In genomic region chr5:122764032-122764464, GRCm38 (mm10) we compare ENCODE assay signal across 8 mouse cellular contexts. TPM values are rescaled to one million over a fixed set of nuclear protein-coding genes. Genes with fewer than 3 reads are reported as not detected.
DNase-seq lines count a peak whose midpoint lies in the region; ATAC-seq and TF ChIP-seq lines count a peak whose summit lies in the region.

No protein-coding gene starts in this region.

- TF ChIP-seq EP300 in stomach, postnatal 0 days (optimal IDR thresholded peaks at IDR 0.05), result no peak

- H3K9me3 ChIP-seq in kidney, embryonic 14.5 days (ENCODE audit: control insufficient read depth, low read length), result no peaks in the 10 kb centered on the region
- no peaks in the 10 kb centered on the region for H3K9me3 ChIP-seq in stomach, postnatal 0 days (ENCODE audit: control insufficient read depth, low read length)
- H3K9me3 ChIP-seq in forebrain, embryonic 16.5 days (ENCODE audit: control insufficient read depth, low read length), result no peaks in the 10 kb centered on the region

- peaks cover 13% of the 10 kb centered on the region; the same call in 1 of the 2 replicates for H3K36me3 ChIP-seq in kidney, embryonic 14.5 days (ENCODE audit: control insufficient read depth, insufficient read depth, low read length)
- no peaks in the 10 kb centered on the region for H3K36me3 ChIP-seq in stomach, postnatal 0 days (ENCODE audit: control insufficient read depth, insufficient read depth, low read length)
- H3K36me3 ChIP-seq in forebrain, embryonic 16.5 days (ENCODE audit: control insufficient read depth, insufficient read depth), result peaks cover 3% of the 10 kb centered on the region; the same call in 1 of the 2 replicates

- H3K27me3 ChIP-seq in kidney, embryonic 14.5 days (ENCODE audit: control insufficient read depth, insufficient read depth, low read length), result no peaks in the 10 kb centered on the region
- H3K27me3 ChIP-seq in stomach, postnatal 0 days (ENCODE audit: control insufficient read depth, insufficient read depth, low read length), result no peaks in the 10 kb centered on the region
- H3K27me3 ChIP-seq in forebrain, embryonic 16.5 days (replicated peaks; ENCODE audit: control insufficient read depth, insufficient read depth, low read length), result no peaks in the 10 kb centered on the region

- no peaks in the 10 kb centered on the region for H3K4me1 ChIP-seq in kidney, embryonic 14.5 days (ENCODE audit: control insufficient read depth, insufficient read depth, low read length)
- no peaks in the 10 kb centered on the region for H3K4me1 ChIP-seq in stomach, postnatal 0 days (replicated peaks; ENCODE audit: control insufficient read depth, insufficient read depth)
- H3K4me1 ChIP-seq in forebrain, embryonic 16.5 days (replicated peaks; ENCODE audit: control insufficient read depth, insufficient read depth, low read length), result no peaks in the 10 kb centered on the region

- peak overlapping the region; percentile 17; the same call in 1 of the 2 replicates for H3K4me2 ChIP-seq in kidney, embryonic 14.5 days (replicated peaks; ENCODE audit: low read depth, low read length)
- H3K4me2 ChIP-seq in stomach, postnatal 0 days (replicated peaks; ENCODE audit: low read depth), result no peak overlapping the region
- no peak overlapping the region for H3K4me2 ChIP-seq in forebrain, embryonic 16.5 days (ENCODE audit: low read length)

- 63% methylated on average over 10 of the region's 10 CpGs for WGBS in kidney, embryonic 14.5 days
- 60% methylated on average over 10 of the region's 10 CpGs for WGBS in stomach, postnatal 0 days
- 52% methylated on average over 10 of the region's 10 CpGs for WGBS in forebrain, embryonic 16.5 days

- TF ChIP-seq CTCF in stomach, postnatal 0 days (IDR thresholded peaks at IDR 0.05; ENCODE audit: low read depth), result peak; percentile 64

- 0 out of 2 replicates have a peak, but pooled peaks have one; percentile 50 for ATAC-seq in kidney, embryonic 14.5 days (ENCODE audit: low FRiP score, low TSS enrichment)
- 0 out of 2 replicates have a peak, but pooled peaks have one; percentile 19 for ATAC-seq in stomach, postnatal 0 days (ENCODE audit: low FRiP score, low TSS enrichment)
- ATAC-seq in forebrain, embryonic 16.5 days, result no peak

- H3K9ac ChIP-seq in kidney, embryonic 14.5 days (ENCODE audit: low read depth, low read length), result peak overlapping the region; percentile 34; the same call in 1 of the 2 replicates
- peak overlapping the region; percentile 27; the same call in 1 of the 2 replicates for H3K9ac ChIP-seq in stomach, postnatal 0 days (ENCODE audit: low read length)
- H3K9ac ChIP-seq in forebrain, embryonic 16.5 days (replicated peaks; ENCODE audit: low read depth, low read length), result no peak overlapping the region

- DNase-seq in kidney, adult 8-10 months, result no peak
- peak; percentile 38 for DNase-seq in NIH3T3 (ENCODE audit: low read depth)
- DNase-seq in cerebellum, postnatal 14 days, result peak; percentile 78 to 90
- DNase-seq in kidney, postnatal 25 days, result peak; percentile 50 to 55
- DNase-seq in stomach, postnatal 0 days (ENCODE audit: low spot score), result peak; percentile 57
- DNase-seq in embryo, embryonic 10.5 days (ENCODE audit: low spot score), result no peak

- H3K4me3 ChIP-seq in kidney, embryonic 14.5 days (ENCODE audit: low read length), result no peak overlapping the region
- no peak overlapping the region for H3K4me3 ChIP-seq in stomach, postnatal 0 days (ENCODE audit: low read depth, low read length)
- H3K4me3 ChIP-seq in forebrain, embryonic 16.5 days (replicated peaks; ENCODE audit: low read length), result no peak overlapping the region

- H3K27ac ChIP-seq in kidney, embryonic 14.5 days (ENCODE audit: low read depth, low read length), result peak overlapping the region; percentile 83; the same call in 1 of the 2 replicates
- peak overlapping the region; percentile 18; the same call in 1 of the 2 replicates for H3K27ac ChIP-seq in stomach, postnatal 0 days (replicated peaks)
- H3K27ac ChIP-seq in forebrain, embryonic 16.5 days (ENCODE audit: low read length), result no peak overlapping the region

RNA-seq across cellular contexts. Expression of gene Camkk2, which starts 15.2 kb away (rescaled TPM):
- polyA plus RNA-seq in kidney, embryonic 14.5 days (2014; fragmentation: Nextera tagmentation; extraction: Ambion mirVana), result 25.0 and 40.9 TPM in 2 replicates
- polyA plus RNA-seq in stomach, postnatal 0 days (2015; fragmentation: Nextera tagmentation; extraction: Ambion mirVana), result 16.3 and 16.6 TPM in 2 replicates
- polyA plus RNA-seq in forebrain, embryonic 16.5 days (2015; fragmentation: Nextera tagmentation; extraction: Ambion mirVana), result 70.7 and 75.6 TPM in 2 replicates

RNA-seq across cellular contexts. Expression of gene P2rx4, which starts 56.7 kb away (rescaled TPM):
- 14.0 and 14.8 TPM in 2 replicates for polyA plus RNA-seq in kidney, embryonic 14.5 days (2014; fragmentation: Nextera tagmentation; extraction: Ambion mirVana)
- 22.8 and 24.7 TPM in 2 replicates for polyA plus RNA-seq in stomach, postnatal 0 days (2015; fragmentation: Nextera tagmentation; extraction: Ambion mirVana)
- polyA plus RNA-seq in forebrain, embryonic 16.5 days (2015; fragmentation: Nextera tagmentation; extraction: Ambion mirVana), result 7.3 and 10.3 TPM in 2 replicates

RNA-seq across cellular contexts. Expression of gene Anapc5, which starts 57.1 kb away (rescaled TPM):
- polyA plus RNA-seq in kidney, embryonic 14.5 days (2014; fragmentation: Nextera tagmentation; extraction: Ambion mirVana), result 335 and 457 TPM in 2 replicates
- polyA plus RNA-seq in stomach, postnatal 0 days (2015; fragmentation: Nextera tagmentation; extraction: Ambion mirVana), result 168 and 169 TPM in 2 replicates
- 562 and 569 TPM in 2 replicates for polyA plus RNA-seq in forebrain, embryonic 16.5 days (2015; fragmentation: Nextera tagmentation; extraction: Ambion mirVana)

Comparison
In these comparisons a context has a peak if more than half of its experiments do, and no peak if none do; other contexts are left out.
1. DNase-seq: peak in NIH3T3 (single experiment), cerebellum, postnatal 14 days (2 of 2), kidney, postnatal 25 days (2 of 2) and stomach, postnatal 0 days (single experiment); none in kidney, adult 8-10 months (0 of 2) and embryo, embryonic 10.5 days (single experiment).